Mouse (Mus musculus): ENCODE measurements around the gene Rab7b.

The Rab7b gene

DNA sequence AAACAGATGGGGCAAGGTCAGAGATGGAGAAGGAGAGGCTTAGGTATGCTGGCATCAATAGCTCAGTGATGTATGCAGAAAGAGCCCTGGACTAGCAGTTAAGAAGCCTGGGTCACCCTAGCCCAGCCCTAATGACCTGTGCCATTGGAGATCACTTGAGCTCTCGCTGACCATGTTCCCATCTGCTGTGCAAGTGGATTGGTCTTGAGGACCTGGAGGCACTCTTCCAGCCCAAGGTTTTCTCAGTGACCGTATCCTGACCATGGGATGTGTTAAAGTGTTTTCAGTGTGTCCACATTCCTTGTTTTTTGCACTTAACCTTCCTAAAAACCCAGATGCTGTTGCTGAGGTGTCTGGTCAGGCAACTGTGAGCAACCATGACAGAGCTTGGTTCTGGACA is 28.2 kb upstream of the Rab7b start:
- H3K36me3 ChIP-seq (ENCODE audit: insufficient read depth, low read length), result no peaks in the 10 kb centered on the region
- peaks cover 8% of the 10 kb centered on the region for H3K4me1 ChIP-seq (replicated peaks; ENCODE audit: low read depth, low read length)
- H3K27me3 ChIP-seq (ENCODE audit: insufficient read depth, low read length), result peaks cover 32% of the 10 kb centered on the region
- H3K4me3 ChIP-seq (replicated peaks; ENCODE audit: low read length), result no peak overlapping the region
- TF ChIP-seq POU5F1 (IDR thresholded peaks at IDR 0.05; ENCODE audit: borderline replicate concordance, low read length), result no peak
- no peak for TF ChIP-seq CTCF (conservative IDR thresholded peaks at IDR 0.05; ENCODE audit: low read length)
- TF ChIP-seq NANOG (IDR thresholded peaks at IDR 0.05; ENCODE audit: borderline replicate concordance, low read length), result no peak
- no peaks in the 10 kb centered on the region for H3K9me3 ChIP-seq (ENCODE audit: low read length)

DNA sequence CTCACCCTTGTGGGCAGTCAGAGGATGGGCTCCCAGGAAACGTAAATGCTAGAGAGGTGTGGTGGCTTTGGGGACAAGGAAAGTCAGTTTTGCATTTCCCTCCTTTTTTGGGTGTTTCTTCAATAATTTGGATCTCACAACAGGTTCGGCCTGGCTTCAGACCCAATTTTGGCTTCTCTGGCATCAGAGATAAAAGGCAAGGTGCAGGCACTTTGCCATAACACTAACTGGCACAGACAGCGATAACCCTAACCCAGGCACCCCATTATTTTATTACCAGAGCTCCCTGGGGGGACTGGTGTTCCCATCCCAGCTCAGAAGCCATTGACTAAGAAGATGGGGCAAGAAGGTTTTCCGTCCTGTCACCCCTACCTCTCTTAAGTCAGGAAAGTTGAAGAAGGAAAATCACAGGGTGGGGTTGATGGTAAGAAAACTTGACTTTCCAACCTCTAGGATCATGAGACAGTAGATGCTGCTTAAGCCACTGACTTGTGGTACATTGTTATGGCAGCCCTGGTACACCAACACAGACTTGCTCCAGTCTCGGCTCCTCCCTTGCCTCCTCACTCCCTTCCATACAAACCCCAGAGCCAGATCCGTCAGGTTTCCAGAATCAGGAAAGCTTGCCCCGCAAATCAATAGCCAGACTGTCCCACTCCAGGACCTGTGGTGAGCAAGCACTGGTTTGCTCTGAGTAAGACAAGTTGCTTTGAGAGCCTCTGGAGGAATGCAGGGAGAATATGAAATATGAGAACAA is 27.6 kb upstream of the Rab7b start:
- no peak for TF ChIP-seq NANOG (IDR thresholded peaks at IDR 0.05; ENCODE audit: borderline replicate concordance, low read length)
- TF ChIP-seq CTCF (conservative IDR thresholded peaks at IDR 0.05; ENCODE audit: low read length), result no peak
- TF ChIP-seq POU5F1 (IDR thresholded peaks at IDR 0.05; ENCODE audit: borderline replicate concordance, low read length), result no peak
- no peaks in the 10 kb centered on the region for H3K36me3 ChIP-seq (ENCODE audit: insufficient read depth, low read length)
- no peak overlapping the region for H3K4me3 ChIP-seq (replicated peaks; ENCODE audit: low read length)
- H3K27me3 ChIP-seq (ENCODE audit: insufficient read depth, low read length), result peaks cover 32% of the 10 kb centered on the region
- peaks cover 8% of the 10 kb centered on the region for H3K4me1 ChIP-seq (replicated peaks; ENCODE audit: low read depth, low read length)
- no peaks in the 10 kb centered on the region for H3K9me3 ChIP-seq (ENCODE audit: low read length)

DNA sequence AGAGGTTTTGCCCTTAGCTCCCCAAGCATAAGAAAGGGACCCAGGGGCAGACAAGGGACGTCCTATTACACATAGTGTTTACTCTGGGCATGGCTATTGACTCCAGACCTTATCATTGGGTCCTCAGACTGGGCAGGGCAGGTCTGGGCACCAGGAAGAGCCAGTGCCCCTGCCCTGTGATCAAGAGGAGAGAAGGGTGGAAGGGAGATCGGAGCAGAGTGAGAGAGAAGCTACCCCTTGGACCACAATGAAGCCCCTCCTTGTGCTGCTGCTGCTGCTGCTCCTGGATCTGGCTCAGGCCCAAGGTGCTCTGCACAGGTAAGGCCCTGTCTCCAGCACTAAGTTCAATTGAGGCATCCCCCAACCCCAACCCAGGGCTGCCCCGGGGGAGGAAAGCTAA is 26.7 kb upstream of the Rab7b start:
- Histone ChIP-seq H3K27me3 (ENCODE audit: insufficient read depth, low read length) (peaks cover 32% of the 10 kb centered on the region), H3K36me3 (ENCODE audit: insufficient read depth, low read length) (no peaks in the 10 kb centered on the region), H3K4me1 (replicated peaks; ENCODE audit: low read depth, low read length) (peaks cover 8% of the 10 kb centered on the region), H3K9me3 (ENCODE audit: low read length) (no peaks in the 10 kb centered on the region), H3K4me3 (replicated peaks; ENCODE audit: low read length) (no peak overlapping the region)
- TF ChIP-seq POU5F1 (IDR thresholded peaks at IDR 0.05; ENCODE audit: borderline replicate concordance, low read length) (no peak), NANOG (IDR thresholded peaks at IDR 0.05; ENCODE audit: borderline replicate concordance, low read length) (no peak), CTCF (conservative IDR thresholded peaks at IDR 0.05; ENCODE audit: low read length) (no peak)

DNA sequence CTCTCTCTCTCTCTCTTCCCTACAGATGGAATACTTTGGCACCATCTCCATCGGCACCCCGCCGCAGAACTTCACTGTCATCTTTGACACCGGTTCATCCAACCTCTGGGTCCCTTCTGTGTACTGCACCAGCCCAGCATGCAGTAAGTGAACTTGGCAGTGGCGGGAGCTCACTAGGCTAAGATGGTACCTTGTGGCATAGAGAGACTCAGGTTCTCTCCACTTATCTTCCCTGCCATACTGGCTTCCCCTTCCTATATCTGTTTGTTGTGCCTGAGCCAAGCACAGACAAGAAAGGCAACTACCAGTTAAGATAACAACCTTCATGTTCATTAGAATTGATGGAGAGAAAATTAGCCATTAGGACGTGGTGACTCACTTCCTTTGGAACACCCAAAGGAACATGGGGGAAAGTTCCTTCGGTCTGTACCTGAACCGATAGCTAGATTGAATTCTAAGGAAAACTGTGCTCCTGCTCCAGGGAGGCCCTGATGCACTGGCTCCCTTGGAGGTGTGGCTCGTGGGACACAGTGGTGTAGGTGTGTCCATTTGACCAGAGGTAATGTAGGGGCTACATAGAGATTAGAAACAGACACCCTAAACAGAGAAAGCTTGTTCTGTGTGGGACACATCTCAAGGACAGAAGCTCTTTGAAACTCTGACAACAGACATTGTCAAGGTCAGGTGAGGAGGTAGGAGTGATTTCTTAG is 25.1 kb upstream of the Rab7b start:
- Histone ChIP-seq H3K9me3 (ENCODE audit: low read length) (no peaks in the 10 kb centered on the region), H3K36me3 (ENCODE audit: insufficient read depth, low read length) (no peaks in the 10 kb centered on the region), H3K4me3 (replicated peaks; ENCODE audit: low read length) (no peak overlapping the region), H3K27me3 (ENCODE audit: insufficient read depth, low read length) (peaks cover 32% of the 10 kb centered on the region), H3K4me1 (replicated peaks; ENCODE audit: low read depth, low read length) (no peaks in the 10 kb centered on the region)
- TF ChIP-seq NANOG (IDR thresholded peaks at IDR 0.05; ENCODE audit: borderline replicate concordance, low read length) (no peak), POU5F1 (IDR thresholded peaks at IDR 0.05; ENCODE audit: borderline replicate concordance, low read length) (no peak), CTCF (conservative IDR thresholded peaks at IDR 0.05; ENCODE audit: low read length) (no peak)

DNA sequence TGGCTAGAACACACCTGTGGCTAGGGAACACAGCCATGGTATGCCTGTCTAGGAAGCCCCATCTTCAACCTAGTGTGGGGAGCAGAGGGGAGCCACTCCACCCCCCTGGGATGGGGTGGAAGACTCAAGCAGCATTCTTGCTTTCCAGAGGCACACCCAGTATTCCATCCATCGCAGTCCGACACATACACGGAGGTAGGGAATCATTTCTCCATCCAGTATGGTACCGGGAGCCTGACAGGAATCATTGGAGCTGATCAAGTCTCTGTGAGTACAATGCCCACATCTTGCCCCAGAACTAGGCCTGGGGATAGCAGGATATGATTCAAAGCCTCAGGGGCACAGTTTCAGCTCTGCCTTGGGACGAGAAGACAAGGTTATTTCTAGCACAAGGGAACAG is 24.4 kb upstream of the Rab7b start:
- Histone ChIP-seq H3K4me1 (replicated peaks; ENCODE audit: low read depth, low read length) (no peaks in the 10 kb centered on the region), H3K9me3 (ENCODE audit: low read length) (no peaks in the 10 kb centered on the region)
- no peak for TF ChIP-seq POU5F1 (IDR thresholded peaks at IDR 0.05; ENCODE audit: borderline replicate concordance, low read length)
- TF ChIP-seq NANOG (IDR thresholded peaks at IDR 0.05; ENCODE audit: borderline replicate concordance, low read length), result no peak
- no peak for TF ChIP-seq CTCF (conservative IDR thresholded peaks at IDR 0.05; ENCODE audit: low read length)

DNA sequence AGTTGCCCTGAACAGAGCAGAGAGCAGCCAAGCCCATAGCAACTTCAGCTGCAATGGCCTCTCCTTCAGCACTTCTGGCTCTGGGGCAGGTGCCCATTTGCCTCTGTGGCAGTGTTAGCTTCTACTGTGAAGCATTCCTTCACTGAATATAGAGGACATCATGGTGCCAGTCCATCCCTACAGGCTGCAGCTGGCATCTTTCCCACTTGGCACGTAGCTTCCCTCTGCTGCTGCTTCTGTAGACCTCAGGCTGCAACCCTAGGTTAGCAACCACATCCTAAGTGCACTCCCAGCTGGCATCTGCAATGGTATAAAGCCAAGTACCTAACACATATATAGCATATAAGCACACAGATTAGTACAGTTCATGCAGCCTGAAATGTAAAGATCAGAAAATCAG is 22.6 kb upstream of the Rab7b start:
- Histone ChIP-seq H3K4me1 (replicated peaks; ENCODE audit: low read depth, low read length) (no peaks in the 10 kb centered on the region), H3K36me3 (ENCODE audit: insufficient read depth, low read length) (no peaks in the 10 kb centered on the region), H3K9me3 (ENCODE audit: low read length) (no peaks in the 10 kb centered on the region), H3K4me3 (replicated peaks; ENCODE audit: low read length) (no peak overlapping the region), H3K27me3 (ENCODE audit: insufficient read depth, low read length) (peaks cover 17% of the 10 kb centered on the region)
- no peak for TF ChIP-seq NANOG (IDR thresholded peaks at IDR 0.05; ENCODE audit: borderline replicate concordance, low read length)
- TF ChIP-seq POU5F1 (IDR thresholded peaks at IDR 0.05; ENCODE audit: borderline replicate concordance, low read length), result no peak
- no peak for TF ChIP-seq CTCF (conservative IDR thresholded peaks at IDR 0.05; ENCODE audit: low read length)

More for the DNA sequence above, 24.4 kb upstream of the Rab7b start:
- Histone ChIP-seq H3K27me3 (ENCODE audit: insufficient read depth, low read length) (peaks cover 32% of the 10 kb centered on the region), H3K4me3 (replicated peaks; ENCODE audit: low read length) (no peak overlapping the region), H3K36me3 (ENCODE audit: insufficient read depth, low read length) (no peaks in the 10 kb centered on the region)

DNA sequence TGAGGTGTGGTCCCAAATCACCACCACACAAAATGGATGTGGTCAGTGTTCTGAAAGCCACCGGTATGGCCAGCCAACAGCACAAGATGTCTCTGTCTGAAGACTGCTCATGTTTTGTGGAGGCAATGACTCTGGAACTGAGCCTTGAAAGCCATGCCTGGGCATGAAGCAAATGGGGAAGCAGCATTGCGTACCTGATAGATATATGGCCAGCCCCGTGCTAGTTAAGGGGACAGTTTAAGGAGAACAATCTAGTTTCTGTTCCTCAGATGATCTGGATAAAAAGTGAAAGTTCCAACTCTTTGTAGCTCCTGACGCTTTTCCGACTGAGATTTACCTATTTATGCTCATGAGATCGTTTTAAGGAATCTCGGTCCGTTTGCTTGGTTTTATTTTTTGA is 17.4 kb upstream of the Rab7b start:
- no peak overlapping the region for H3K4me3 ChIP-seq (replicated peaks; ENCODE audit: low read length)
- TF ChIP-seq CTCF (conservative IDR thresholded peaks at IDR 0.05; ENCODE audit: low read length), result no peak
- no peak for TF ChIP-seq NANOG (IDR thresholded peaks at IDR 0.05; ENCODE audit: borderline replicate concordance, low read length)
- no peak for TF ChIP-seq POU5F1 (IDR thresholded peaks at IDR 0.05; ENCODE audit: borderline replicate concordance, low read length)
- H3K27me3 ChIP-seq (ENCODE audit: insufficient read depth, low read length), result no peaks in the 10 kb centered on the region; the same call in 1 of the 2 replicates
- H3K9me3 ChIP-seq (ENCODE audit: low read length), result no peaks in the 10 kb centered on the region
- no peaks in the 10 kb centered on the region for H3K36me3 ChIP-seq (ENCODE audit: insufficient read depth, low read length)
- H3K4me1 ChIP-seq (replicated peaks; ENCODE audit: low read depth, low read length), result no peaks in the 10 kb centered on the region

DNA sequence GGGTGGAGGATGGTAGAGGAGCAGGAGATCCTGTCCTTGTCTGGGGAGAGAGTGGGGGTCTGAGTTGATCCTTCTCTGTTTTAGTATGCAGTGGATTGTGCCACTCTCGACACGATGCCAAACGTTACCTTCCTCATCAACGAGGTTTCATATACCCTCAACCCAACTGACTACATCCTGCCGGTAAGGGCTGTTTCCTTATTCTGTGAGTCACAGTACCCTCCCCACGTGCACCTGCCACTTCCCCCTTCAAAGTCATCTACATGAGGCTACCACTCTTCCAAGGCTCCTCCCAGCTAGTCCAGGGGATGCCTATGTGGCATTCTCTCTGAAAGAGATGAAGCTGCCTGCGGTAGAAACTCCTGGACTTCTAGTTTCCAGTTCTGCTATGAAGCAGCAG is 16.1 kb upstream of the Rab7b start:
- H3K4me1 ChIP-seq (replicated peaks; ENCODE audit: low read depth, low read length), result no peaks in the 10 kb centered on the region
- no peak for TF ChIP-seq CTCF (conservative IDR thresholded peaks at IDR 0.05; ENCODE audit: low read length)
- no peak for TF ChIP-seq NANOG (IDR thresholded peaks at IDR 0.05; ENCODE audit: borderline replicate concordance, low read length)
- no peak for TF ChIP-seq POU5F1 (IDR thresholded peaks at IDR 0.05; ENCODE audit: borderline replicate concordance, low read length)
- no peaks in the 10 kb centered on the region for H3K36me3 ChIP-seq (ENCODE audit: insufficient read depth, low read length)
- no peaks in the 10 kb centered on the region; the same call in 1 of the 2 replicates for H3K27me3 ChIP-seq (ENCODE audit: insufficient read depth, low read length)
- no peaks in the 10 kb centered on the region for H3K9me3 ChIP-seq (ENCODE audit: low read length)
- no peak overlapping the region for H3K4me3 ChIP-seq (replicated peaks; ENCODE audit: low read length)

All from E14TG2a.4 (cell line).